Mouse (Mus musculus) liver, embryonic 11.5 days (tissue): Measurements from ENCODE around the gene Scaf4. TPM values are rescaled to one million over a fixed set of nuclear protein-coding genes. Genes with fewer than 3 reads are reported as not detected.
"Not testable (repeated sequence)": the region's sequence is repeated elsewhere in the genome, so short reads cannot be mapped to it uniquely, and the experiment has no call there.

Source experiments
- ATAC-seq: fragments of 200-750 bp; cut with Nextera tagmentation; replicated peaks from 2 replicates; pipeline ENCODE4 v1.8.0; 2017; ENCODE audit warnings: moderate number of reproducible peaks, mild to moderate bottlenecking, moderate TSS enrichment, moderate library complexity; ENCODE audit not compliant: low FRiP score
- DNase-seq: peaks from one replicate; pipeline ENCODE4 v3.0.0-alpha.2; 2017; ENCODE audit warnings: low spot score
- H3K27ac ChIP-seq: fragments of 300-500 bp; sonication (generic); 2 replicates; pipeline ENCODE4 v1.5.1; 2014; ENCODE audit warnings: mild to moderate bottlenecking, low read depth, low read length, control low read depth
- H3K27me3 ChIP-seq: fragments of 300-500 bp; sonication (generic); replicated peaks from 2 replicates; pipeline ENCODE4 v1.6.1; 2014; ENCODE audit warnings: low read length, mixed read lengths; ENCODE audit not compliant: control insufficient read depth, insufficient read depth
- H3K36me3 ChIP-seq: fragments of 300-500 bp; sonication (generic); 2 replicates; pipeline ENCODE4 v1.6.1; 2014; ENCODE audit warnings: mild to moderate bottlenecking, low read length, moderate library complexity, mixed read lengths; ENCODE audit not compliant: control insufficient read depth, insufficient read depth
- H3K4me1 ChIP-seq: fragments of 300-500 bp; sonication (generic); replicated peaks from 2 replicates; pipeline ENCODE4 v1.6.1; 2014; ENCODE audit warnings: low read length, mixed read lengths; ENCODE audit not compliant: control insufficient read depth, insufficient read depth
- H3K4me2 ChIP-seq: fragments of 300-500 bp; sonication (generic); 2 replicates; pipeline ENCODE4 v1.6.1; 2014; ENCODE audit warnings: mild to moderate bottlenecking, control low read depth, moderate library complexity
- H3K4me3 ChIP-seq: fragments of 300-500 bp; sonication (generic); 2 replicates; pipeline ENCODE4 v1.5.1; 2014; ENCODE audit warnings: low read depth, low read length, control low read depth
- H3K9ac ChIP-seq: fragments of 300-500 bp; sonication (generic); 2 replicates; pipeline ENCODE4 v1.6.1; 2014; ENCODE audit warnings: low read depth, low read length, control low read depth
- H3K9me3 ChIP-seq: fragments of 300-500 bp; sonication (generic); 2 replicates; pipeline ENCODE4 v1.6.1; 2016; ENCODE audit warnings: low read length, inconsistent platforms, mixed read lengths; ENCODE audit not compliant: control insufficient read depth
- WGBS: fragments of 180-500 bp; shearing (Covaris S2); extraction: QIAGEN DNeasy Blood & Tissue Kit; methylation state at CpG from one replicate; pipeline ENCODE4 v1.1.7; 2014; 5-methylcytosine and 5-hydroxymethylcytosine counted together
- polyA plus RNA-seq: library from polyadenylated mRNA; unstranded; fragments of >200 nt; fragmentation: Nextera tagmentation; extraction: Ambion mirVana; gene quantifications from 2 replicates; pipeline ENCODE4 v1.2.1, GENCODE M21; 2014

Gene Scaf4
- polyA plus RNA-seq, 1 experiment from 2014 or later, result 38.4 TPM

DNA sequence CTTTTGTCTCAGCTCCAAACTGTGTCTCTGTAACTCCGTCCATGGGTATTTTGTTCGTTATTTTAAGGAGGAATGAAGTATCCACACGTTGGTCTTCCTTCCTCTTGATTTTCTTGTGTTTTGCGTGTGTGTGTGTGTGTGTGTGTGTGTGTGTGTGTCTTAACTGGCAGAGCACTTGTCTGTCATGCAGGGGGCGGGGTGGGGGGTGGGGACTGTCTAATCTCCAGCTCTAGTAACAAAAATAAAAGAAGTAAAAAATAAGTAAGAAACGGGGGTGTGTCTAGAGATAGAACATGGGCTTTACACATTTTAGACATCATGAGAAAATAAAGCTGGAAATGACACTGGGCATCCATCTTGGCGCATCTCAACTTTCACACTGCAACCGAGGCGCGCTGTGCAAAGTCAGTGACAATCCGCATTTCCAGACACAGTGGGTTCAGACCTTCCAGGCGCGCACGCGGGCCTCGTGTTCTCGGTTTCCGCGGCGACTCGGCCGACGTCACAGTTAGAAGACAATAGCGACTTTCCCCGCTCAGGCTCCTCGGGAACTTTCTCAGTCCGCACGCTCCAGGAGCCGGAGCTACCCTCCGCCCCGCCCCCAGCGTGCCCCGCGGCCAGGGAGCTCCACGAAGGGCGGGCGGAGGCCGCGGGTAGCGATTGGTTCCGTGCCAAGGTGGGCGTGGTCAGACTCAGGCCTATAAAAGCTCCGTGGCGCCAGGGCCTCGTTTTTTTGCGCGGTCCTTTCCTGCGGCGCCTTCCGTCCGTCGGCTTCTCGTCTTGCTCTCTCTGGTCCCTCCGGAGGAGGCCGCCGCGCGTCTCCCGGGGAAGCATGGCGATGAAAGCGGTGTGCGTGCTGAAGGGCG lies 64.0 kb downstream of the Scaf4 start, which contains the start of gene Sod1:
Gene Sod1 (plus strand): TSS at position 729 of the 866 bp plus-strand sequence.
- peak within 1 kb of the TSS; percentile 98 for H3K4me3 ChIP-seq
- peaks cover 35% of the 10 kb centered on the region for H3K4me1 ChIP-seq
- no peaks in the 10 kb centered on the region for H3K9me3 ChIP-seq
- no peaks in the 10 kb centered on the region for H3K27me3 ChIP-seq
- H3K9ac ChIP-seq, result peak within 1 kb of the TSS; percentile 97
- WGBS, result 2% methylated on average over 63 of the region's 63 CpGs
- peak within 1 kb of the TSS; percentile 95 for H3K27ac ChIP-seq
- peaks cover 22% of the 10 kb centered on the region for H3K36me3 ChIP-seq
- ATAC-seq (peak; percentile 94), DNase-seq (peak; percentile 99)
- peak within 1 kb of the TSS; percentile 91 for H3K4me2 ChIP-seq

DNA sequence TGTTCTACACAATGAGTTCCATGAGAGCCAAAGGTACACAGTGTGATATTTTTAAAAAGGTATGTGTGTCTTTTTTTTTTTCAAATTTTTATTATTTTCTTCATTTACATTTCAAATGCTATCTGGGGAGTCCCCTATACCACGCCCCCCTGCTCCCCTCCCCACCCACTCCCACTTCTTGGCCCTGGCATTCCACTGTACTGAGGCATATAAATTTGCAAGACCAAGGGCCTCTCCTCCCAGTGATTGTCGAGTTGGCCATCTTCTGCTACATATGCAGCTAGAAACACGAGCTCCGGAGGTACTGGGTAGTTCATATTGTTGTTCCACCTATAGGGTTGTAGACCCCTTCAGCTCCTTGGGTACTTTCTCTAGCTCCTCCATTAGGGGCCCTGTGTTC lies 64.9 kb downstream of the Scaf4 start:
- ATAC-seq, H3K27ac ChIP-seq, H3K9me3 ChIP-seq, H3K9ac ChIP-seq, DNase-seq, H3K4me3 ChIP-seq, H3K27me3 ChIP-seq: not testable (repeated sequence)
- Histone ChIP-seq H3K4me1 (peaks cover 36% of the 10 kb centered on the region), H3K36me3 (peaks cover 19% of the 10 kb centered on the region), H3K4me2 (peak overlapping the region; percentile 91; the same call in 1 of the 2 replicates)
- 64% methylated on average over 4 of the region's 4 CpGs for WGBS

DNA sequence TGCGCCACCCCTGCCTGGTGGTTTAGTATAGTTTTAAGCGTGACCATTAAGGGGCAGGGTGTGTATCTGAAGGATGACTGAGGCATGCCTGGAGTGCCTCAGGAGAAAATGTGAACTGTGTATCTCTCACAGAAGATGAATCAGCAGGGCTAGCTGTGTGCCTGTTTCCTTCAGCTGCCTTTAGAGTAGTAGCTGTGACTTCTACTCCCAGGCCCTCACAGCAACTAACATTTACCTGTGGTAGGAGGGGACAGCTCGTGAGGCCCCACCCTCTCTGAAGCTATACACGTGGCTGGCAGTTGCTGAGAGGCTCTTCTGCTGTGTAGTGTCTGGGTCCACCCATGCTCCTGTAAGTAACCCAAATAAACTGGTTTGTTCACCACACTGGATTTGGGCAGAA lies 66.4 kb downstream of the Scaf4 start:
- H3K4me3 ChIP-seq, result no peak overlapping the region
- ATAC-seq (no peak), DNase-seq (no peak)
- peaks cover 6% of the 10 kb centered on the region for H3K36me3 ChIP-seq
- H3K4me2 ChIP-seq, result no peak overlapping the region
- H3K9me3 ChIP-seq, result no peaks in the 10 kb centered on the region
- H3K9ac ChIP-seq, result no peak overlapping the region
- no peaks in the 10 kb centered on the region for H3K27me3 ChIP-seq
- WGBS, result 54% methylated on average over 4 of the region's 4 CpGs
- H3K4me1 ChIP-seq, result peaks cover 39% of the 10 kb centered on the region
- peak overlapping the region; percentile 52 for H3K27ac ChIP-seq

DNA sequence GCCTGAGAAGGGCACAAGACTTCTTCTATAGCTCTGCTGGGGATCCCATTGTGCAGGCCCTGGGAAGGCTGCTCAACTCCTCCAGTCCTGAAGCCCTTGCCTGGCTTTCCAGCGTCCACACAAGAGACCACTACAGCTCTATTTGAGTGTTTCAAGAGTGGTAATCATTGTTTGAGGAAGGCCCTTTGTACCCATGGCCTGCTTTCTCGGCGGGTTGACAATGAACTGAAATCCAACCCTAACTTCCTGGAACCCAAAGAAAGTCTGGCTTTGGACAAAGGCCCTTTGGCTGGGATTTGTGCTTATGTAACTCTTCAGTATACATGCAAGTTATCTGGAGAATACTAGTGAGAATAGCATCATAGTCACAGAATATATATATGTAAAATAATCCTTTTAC lies 66.9 kb downstream of the Scaf4 start:
- ATAC-seq (no peak), DNase-seq (no peak)
- H3K27ac ChIP-seq, result no peak overlapping the region
- no peaks in the 10 kb centered on the region for H3K27me3 ChIP-seq
- H3K4me3 ChIP-seq, result no peak overlapping the region
- no peak overlapping the region for H3K9ac ChIP-seq
- H3K36me3 ChIP-seq, result peaks cover under 1% of the 10 kb centered on the region
- H3K9me3 ChIP-seq, result no peaks in the 10 kb centered on the region
- no peak overlapping the region for H3K4me2 ChIP-seq
- 70% methylated on average over 3 of the region's 3 CpGs for WGBS
- peaks cover 36% of the 10 kb centered on the region for H3K4me1 ChIP-seq

DNA sequence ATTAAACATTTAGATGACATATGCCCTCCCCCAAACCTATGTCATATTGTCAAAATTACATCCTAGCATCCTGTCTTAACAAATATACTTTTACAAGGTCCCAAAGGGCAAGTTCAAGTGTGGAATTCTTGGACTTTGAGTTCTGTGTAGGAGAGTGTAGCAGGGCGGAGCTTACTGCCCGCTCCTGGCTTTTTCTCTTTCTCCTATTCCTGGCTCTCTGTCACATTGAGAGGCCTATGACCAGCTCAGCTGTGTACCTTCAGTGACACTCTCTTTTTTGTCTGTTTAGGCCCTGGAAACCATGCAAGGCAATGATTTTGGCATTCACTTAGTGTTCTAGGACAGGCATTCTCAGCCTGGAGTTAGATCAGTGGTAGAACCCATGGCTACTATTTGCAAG lies 67.9 kb downstream of the Scaf4 start:
- Histone ChIP-seq H3K27ac (no peak overlapping the region), H3K9ac (no peak overlapping the region), H3K4me2 (no peak overlapping the region), H3K4me3 (no peak overlapping the region), H3K36me3 (no peaks in the 10 kb centered on the region), H3K27me3 (no peaks in the 10 kb centered on the region), H3K4me1 (peaks cover 38% of the 10 kb centered on the region), H3K9me3 (no peaks in the 10 kb centered on the region)
- WGBS, result 88% methylated on average over 2 of the region's 2 CpGs
- no peak for DNase-seq
- ATAC-seq, result no peak

DNA sequence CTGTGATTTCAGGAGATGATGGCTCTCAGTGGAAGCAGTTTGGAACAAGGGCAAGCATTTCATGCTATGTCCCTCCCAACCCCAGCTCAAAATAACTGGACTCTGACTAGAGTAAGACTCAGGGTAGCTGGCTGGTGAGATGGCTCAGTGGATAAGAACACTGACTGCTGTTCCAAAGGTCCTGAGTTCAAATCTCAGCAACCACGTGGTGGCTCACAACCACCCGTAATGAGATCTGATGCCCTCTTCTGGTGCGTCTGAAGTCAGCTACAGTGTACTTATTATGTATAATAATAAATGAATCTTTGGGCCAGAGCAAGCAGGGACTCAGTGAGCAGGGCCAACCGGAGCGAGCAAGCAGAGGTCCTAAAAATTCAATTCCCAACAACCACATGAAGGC lies 68.4 kb downstream of the Scaf4 start:
- Histone ChIP-seq H3K27ac (peak overlapping the region; percentile 71; the same call in 1 of the 2 replicates), H3K4me1 (peaks cover 38% of the 10 kb centered on the region)
- H3K9me3 ChIP-seq, H3K4me2 ChIP-seq, DNase-seq, H3K27me3 ChIP-seq, H3K9ac ChIP-seq, H3K36me3 ChIP-seq, H3K4me3 ChIP-seq, ATAC-seq: not testable (repeated sequence)
- WGBS, result 85% methylated on average over 5 of the region's 5 CpGs

DNA sequence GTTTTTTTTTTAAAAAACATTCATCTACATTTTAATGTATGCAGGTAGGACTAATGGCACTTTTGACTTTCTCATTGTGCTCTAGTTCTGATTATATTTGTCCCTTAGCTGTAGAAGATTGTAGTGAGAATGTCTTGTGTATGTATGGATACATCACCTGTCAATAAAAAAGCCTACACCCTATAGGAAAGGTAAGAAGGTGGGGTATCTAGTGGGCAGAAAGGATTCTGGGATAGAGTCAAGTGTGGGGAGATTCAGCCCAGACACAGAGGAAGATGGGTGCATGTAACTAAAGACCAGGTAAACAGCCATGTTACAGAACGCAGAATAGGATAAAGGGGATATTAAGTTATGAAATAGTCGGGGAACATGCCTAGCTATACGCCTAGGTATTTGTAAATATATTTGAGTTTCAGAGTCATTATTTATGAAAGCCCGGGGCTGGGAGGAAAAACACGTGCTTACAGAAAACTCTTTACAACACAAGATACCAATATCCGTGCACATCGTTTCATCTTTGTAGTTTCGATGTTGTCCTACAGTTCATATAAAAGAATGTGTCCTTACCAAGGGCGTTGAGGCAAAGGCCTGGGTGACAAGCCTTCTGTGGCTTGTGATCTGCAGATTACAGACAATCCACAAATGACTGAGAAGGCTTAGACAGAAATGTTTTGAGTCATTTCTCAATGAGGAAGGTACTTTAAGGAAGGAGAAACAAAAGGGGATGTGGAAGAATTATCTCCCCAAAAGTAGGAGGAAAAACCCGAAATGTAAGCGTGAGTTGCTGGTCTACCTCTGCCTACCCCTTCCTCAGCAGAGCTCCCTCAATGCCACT lies 69.4 kb downstream of the Scaf4 start:
- DNase-seq, result no peak
- peak overlapping the region; percentile 92 for H3K27ac ChIP-seq
- H3K27me3 ChIP-seq, result no peaks in the 10 kb centered on the region
- H3K36me3 ChIP-seq, result no peaks in the 10 kb centered on the region
- peaks cover 38% of the 10 kb centered on the region for H3K4me1 ChIP-seq
- H3K4me2 ChIP-seq, result no peak overlapping the region
- no peak overlapping the region for H3K9ac ChIP-seq
- no peaks in the 10 kb centered on the region for H3K9me3 ChIP-seq
- WGBS, result 82% methylated on average over 11 of the region's 11 CpGs
- ATAC-seq, result no peak
- no peak overlapping the region for H3K4me3 ChIP-seq

DNA sequence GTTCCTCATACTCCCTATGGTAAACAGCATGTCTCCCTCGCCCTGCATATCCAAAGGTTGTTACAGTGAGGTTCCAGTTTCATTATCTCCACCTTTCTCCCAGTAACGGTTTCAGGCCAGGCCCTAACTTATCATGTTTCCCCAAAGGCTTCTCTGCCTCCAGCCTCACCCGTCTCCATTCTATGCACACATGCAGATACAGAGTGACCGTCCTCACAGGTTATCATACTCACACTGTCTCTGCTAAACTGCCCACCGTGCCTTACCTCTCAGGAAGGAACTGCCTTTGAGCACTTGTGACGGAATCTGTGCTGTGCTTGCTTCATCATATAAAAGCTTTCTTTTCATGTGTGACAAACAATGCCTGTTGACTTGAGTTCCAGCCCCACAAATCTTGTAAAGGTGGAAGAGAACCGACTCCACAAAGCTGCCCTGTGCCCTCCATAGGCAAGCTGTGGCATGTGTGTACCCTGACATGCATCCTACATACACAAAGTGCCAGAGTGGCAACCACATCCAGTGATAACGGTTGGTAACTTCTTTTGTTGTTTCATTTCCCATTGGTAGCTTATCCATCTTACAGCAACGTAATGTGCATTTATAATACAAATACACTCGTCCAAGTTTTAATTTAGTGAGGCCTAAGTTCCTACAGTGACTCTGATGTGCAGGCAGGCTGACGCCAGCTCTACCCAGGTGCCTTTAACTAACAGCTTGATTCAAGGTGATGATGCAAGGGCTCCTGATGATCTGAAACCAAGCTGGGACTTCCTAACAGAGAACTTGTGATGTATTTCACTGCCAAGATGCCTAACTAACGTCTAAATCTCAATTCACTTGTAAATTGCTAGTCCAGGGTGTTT lies 70.6 kb downstream of the Scaf4 start:
- Histone ChIP-seq H3K4me1 (peaks cover 36% of the 10 kb centered on the region), H3K4me2 (peak overlapping the region; percentile 50), H3K9ac (peak overlapping the region; percentile 43; the same call in 1 of the 2 replicates), H3K27ac (peak overlapping the region; percentile 92), H3K9me3 (no peaks in the 10 kb centered on the region), H3K36me3 (no peaks in the 10 kb centered on the region), H3K27me3 (no peaks in the 10 kb centered on the region), H3K4me3 (0 out of 2 replicates have a peak overlapping the region, but pooled peaks have one; percentile 4)
- ATAC-seq (peak; percentile 94), DNase-seq (no peak)
- 44% methylated on average over 12 of the region's 12 CpGs for WGBS
